10 mouse cellular contexts compared by ENCODE assay signal in genomic region chr9:40568070-40568469, GRCm38 (mm10). TPM values are rescaled to one million over a fixed set of nuclear protein-coding genes. Genes with fewer than 3 reads are reported as not detected.
DNase-seq lines count a peak whose midpoint lies in the region; ATAC-seq and TF ChIP-seq lines count a peak whose summit lies in the region.
"Had no signal": no experiment of that assay in that cellular context is flagged by ENCODE, and none has a peak within 500 bp of the region (broad histone marks: within the 10 kb centered on the region; RNA-seq: fewer than 3 reads in every experiment).

No protein-coding gene starts in this region.

- peak overlapping the region; percentile 36; the same call in 1 of the 2 replicates for H3K9ac ChIP-seq in heart, adult 2 months (ENCODE audit: low read depth, low read length)
- H3K9ac ChIP-seq in heart, embryonic 11.5 days (ENCODE audit: low read depth, low read length): no peak overlapping the region
- no peak overlapping the region for H3K9ac ChIP-seq in forebrain, embryonic 13.5 days

- peak; percentile 54 to 78 for DNase-seq in heart, adult 2 months
- peak; percentile 77 to 90 for DNase-seq in heart, adult 9 months (ENCODE audit: low spot score in 2 of 2)
- DNase-seq in left cerebral cortex, postnatal 10 days (ENCODE audit: extremely low spot score in 1 of 2, low spot score in 2 of 2): peak; percentile 43 to 50
- DNase-seq in right cerebral cortex, postnatal 36 days (ENCODE audit: low spot score in 2 of 2): peak; percentile 70 to 78
- DNase-seq in adrenal gland, postnatal 25 days: no peak
- DNase-seq: kidney, postnatal 4 days had no signal

- no peak overlapping the region for H3K4me2 ChIP-seq in heart, embryonic 11.5 days
- H3K4me2 ChIP-seq in forebrain, embryonic 13.5 days: no peak overlapping the region

- H3K79me2 ChIP-seq in heart, adult 2 months (replicated peaks; ENCODE audit: control insufficient read depth, insufficient read depth, low read length): no peaks in the 10 kb centered on the region

- peak; percentile 41; the same call in 1 of the 2 replicates for TF ChIP-seq POLR2A in heart, adult 2 months (IDR thresholded peaks at IDR 0.05; ENCODE audit: insufficient read depth, low read depth, low read length)

- TF ChIP-seq CTCF in heart, adult 2 months (IDR thresholded peaks at IDR 0.05): peak; percentile 18; the same call in 1 of the 2 replicates

- 40% methylated on average over 8 of the region's 8 CpGs for WGBS in heart, adult 2 months
- WGBS in heart, embryonic 11.5 days (ENCODE audit: insufficient replicate concordance): 47% methylated on average over 8 of the region's 8 CpGs
- WGBS in forebrain, embryonic 13.5 days: 72% methylated on average over 8 of the region's 8 CpGs

- no peaks in the 10 kb centered on the region for H3K9me3 ChIP-seq in heart, embryonic 11.5 days (replicated peaks; ENCODE audit: control insufficient read depth, low read length)
- no peaks in the 10 kb centered on the region for H3K9me3 ChIP-seq in forebrain, embryonic 13.5 days (replicated peaks)
- H3K9me3 ChIP-seq: megakaryocyte, embryonic 14.5 days had no signal

- H3K4me3 ChIP-seq in heart, adult 2 months: no peak overlapping the region
- no peak overlapping the region for H3K4me3 ChIP-seq in heart, embryonic 11.5 days (ENCODE audit: low read depth, low read length)
- no peak overlapping the region for H3K4me3 ChIP-seq in forebrain, embryonic 13.5 days
- H3K4me3 ChIP-seq: megakaryocyte, embryonic 14.5 days had no signal

- H3K36me3 ChIP-seq in heart, adult 2 months (ENCODE audit: control insufficient read depth, insufficient read depth, low read length): peaks cover 3% of the 10 kb centered on the region; the same call in 1 of the 2 replicates
- no peaks in the 10 kb centered on the region for H3K36me3 ChIP-seq in heart, embryonic 11.5 days (ENCODE audit: control insufficient read depth, insufficient read depth, low read length)
- no peaks in the 10 kb centered on the region for H3K36me3 ChIP-seq in forebrain, embryonic 13.5 days (ENCODE audit: poor library complexity, severe bottlenecking)

- TF ChIP-seq EP300 in heart, adult 2 months (IDR thresholded peaks at IDR 0.05; ENCODE audit: insufficient read depth, low read depth, low read length): peak; percentile 98

- H3K27me3 ChIP-seq in heart, adult 2 months (ENCODE audit: control insufficient read depth, insufficient read depth, low read length): no peaks in the 10 kb centered on the region
- H3K27me3 ChIP-seq in heart, embryonic 11.5 days (ENCODE audit: control insufficient read depth, insufficient read depth, low read length): no peaks in the 10 kb centered on the region
- no peaks in the 10 kb centered on the region for H3K27me3 ChIP-seq in forebrain, embryonic 13.5 days

- ATAC-seq in heart, embryonic 11.5 days (replicated peaks; ENCODE audit: insufficient number of reproducible peaks, low FRiP score, low TSS enrichment): no peak
- ATAC-seq in forebrain, embryonic 13.5 days: no peak
- ATAC-seq in monocyte, adult 5-6 weeks (replicated peaks; ENCODE audit: insufficient number of reproducible peaks, low FRiP score, low TSS enrichment, poor library complexity, severe bottlenecking): no peak

- H3K4me1 ChIP-seq in heart, adult 2 months (ENCODE audit: control insufficient read depth, insufficient read depth, low read length): peaks cover 1% of the 10 kb centered on the region; the same call in 1 of the 2 replicates
- H3K4me1 ChIP-seq in heart, embryonic 11.5 days (ENCODE audit: control insufficient read depth, insufficient read depth, low read length): 0 out of 2 replicates have a peak, but pooled peaks cover 2% of the 10 kb centered on the region
- no peaks in the 10 kb centered on the region for H3K4me1 ChIP-seq in forebrain, embryonic 13.5 days
- H3K4me1 ChIP-seq: megakaryocyte, embryonic 14.5 days had no signal

- peak overlapping the region; percentile 66 for H3K27ac ChIP-seq in heart, adult 2 months
- no peak overlapping the region for H3K27ac ChIP-seq in heart, embryonic 11.5 days (ENCODE audit: low read depth, low read length)
- no peak overlapping the region for H3K27ac ChIP-seq in forebrain, embryonic 13.5 days

- intact Hi-C loops in heart, adult 2 months (cut with DNase I): loop anchor here (5.0 kb wide), 1 partner anchor 106 kb away; no protein-coding TSS in a partner anchor
- intact Hi-C loops in left cerebral cortex, postnatal 10 days (cut with DNase I): no loop called here

RNA-seq across cellular contexts. Expression of gene Gramd1b, which starts 36.9 kb away (rescaled TPM):
- 10 to 100 TPM; 17.3 to 25.0 TPM for total RNA-seq in heart, adult 2 months (2021)
- 16.9 and 29.1 TPM in 2 replicates for polyA plus RNA-seq in heart, adult 2 months (2012; rRNA removed)
- 6.1 and 8.5 TPM in 2 replicates for polyA plus RNA-seq in heart, embryonic 11.5 days (2014; fragmentation: Nextera tagmentation; extraction: Ambion mirVana)
- 100 to 1,000 TPM; 128 to 136 TPM for total RNA-seq in left cerebral cortex, postnatal 10 days (2021)
- total RNA-seq in adrenal gland, postnatal 25 days (2021): 947 and 1,142 TPM in 2 replicates
- polyA plus RNA-seq in forebrain, embryonic 13.5 days (2015; fragmentation: Nextera tagmentation; extraction: Ambion mirVana): 7.8 and 8.1 TPM in 2 replicates
- 11.8 to 46.1 TPM (median 38.8 TPM) in 3 replicates for total RNA-seq in monocyte, adult 5-6 weeks (2017)
